Mouse (Mus musculus) intestine, embryonic 16.5 days (tissue): Measurements from ENCODE around the gene Mical3. TPM values are rescaled to one million over a fixed set of nuclear protein-coding genes. Genes with fewer than 3 reads are reported as not detected.

Experiments used
- ATAC-seq: fragments of 200-750 bp; cut with Nextera tagmentation; 2 replicates; pipeline ENCODE4 v1.8.0; 2017; ENCODE audit warnings: moderate TSS enrichment, moderate library complexity
- H3K27ac ChIP-seq: fragments of 300-500 bp; sonication (generic); 2 replicates; pipeline ENCODE4 v1.5.1; 2014; ENCODE audit warnings: mild to moderate bottlenecking, low read length
- H3K27me3 ChIP-seq: fragments of 300-500 bp; sonication (generic); replicated peaks from 2 replicates; pipeline ENCODE4 v1.6.1; 2014; ENCODE audit warnings: low read length, control low read depth, mixed read lengths; ENCODE audit not compliant: control insufficient read depth, insufficient read depth
- H3K36me3 ChIP-seq: fragments of 300-500 bp; sonication (generic); 2 replicates; pipeline ENCODE4 v1.6.1; 2014; ENCODE audit warnings: low read length, control low read depth; ENCODE audit not compliant: control insufficient read depth, insufficient read depth
- H3K4me1 ChIP-seq: fragments of 300-500 bp; sonication (generic); 2 replicates; pipeline ENCODE4 v1.6.1; 2014; ENCODE audit warnings: low read length, control low read depth, mixed read lengths; ENCODE audit not compliant: control insufficient read depth, insufficient read depth
- H3K4me2 ChIP-seq: fragments of 300-500 bp; sonication (generic); 2 replicates; pipeline ENCODE4 v1.6.1; 2014; ENCODE audit warnings: low read depth, low read length, control low read depth
- H3K4me3 ChIP-seq: fragments of 300-500 bp; sonication (generic); 2 replicates; pipeline ENCODE4 v1.5.1; 2014; ENCODE audit warnings: mild to moderate bottlenecking, low read length
- H3K9ac ChIP-seq: fragments of 300-500 bp; sonication (generic); 2 replicates; pipeline ENCODE4 v1.6.1; 2014; ENCODE audit warnings: low read depth, low read length
- H3K9me3 ChIP-seq: fragments of 300-500 bp; sonication (generic); 2 replicates; pipeline ENCODE4 v1.6.1; 2016; ENCODE audit warnings: low read length, control low read depth; ENCODE audit not compliant: control insufficient read depth
- WGBS: fragments of 180-500 bp; shearing (Covaris S2); extraction: QIAGEN DNeasy Blood & Tissue Kit; methylation state at CpG from one replicate; pipeline ENCODE4 v1.1.7; 2014; 5-methylcytosine and 5-hydroxymethylcytosine counted together
- polyA plus RNA-seq: library from polyadenylated mRNA; unstranded; fragments of >200 nt; fragmentation: Nextera tagmentation; extraction: Ambion mirVana; gene quantifications from 2 replicates; pipeline ENCODE4 v1.2.1, GENCODE M21; 2015

Gene Mical3
- polyA plus RNA-seq, 1 experiment from 2014 or later, result 5.5 TPM

GRCm38 (mm10) chr6:120981537-120981936 lies 149.3 kb downstream of the Mical3 start:
- Histone ChIP-seq H3K4me2 (no peak overlapping the region), H3K27me3 (no peaks in the 10 kb centered on the region), H3K36me3 (peaks cover 2% of the 10 kb centered on the region; the same call in 1 of the 2 replicates), H3K9me3 (no peaks in the 10 kb centered on the region), H3K9ac (no peak overlapping the region), H3K4me3 (no peak overlapping the region), H3K27ac (no peak overlapping the region), H3K4me1 (peaks cover 15% of the 10 kb centered on the region)
- whole genome bisulfite sequencing, result 60% methylated on average over 6 of the region's 6 CpGs
- ATAC-seq, result 0 out of 2 replicates have a peak, but pooled peaks have one; percentile 19

DNA sequence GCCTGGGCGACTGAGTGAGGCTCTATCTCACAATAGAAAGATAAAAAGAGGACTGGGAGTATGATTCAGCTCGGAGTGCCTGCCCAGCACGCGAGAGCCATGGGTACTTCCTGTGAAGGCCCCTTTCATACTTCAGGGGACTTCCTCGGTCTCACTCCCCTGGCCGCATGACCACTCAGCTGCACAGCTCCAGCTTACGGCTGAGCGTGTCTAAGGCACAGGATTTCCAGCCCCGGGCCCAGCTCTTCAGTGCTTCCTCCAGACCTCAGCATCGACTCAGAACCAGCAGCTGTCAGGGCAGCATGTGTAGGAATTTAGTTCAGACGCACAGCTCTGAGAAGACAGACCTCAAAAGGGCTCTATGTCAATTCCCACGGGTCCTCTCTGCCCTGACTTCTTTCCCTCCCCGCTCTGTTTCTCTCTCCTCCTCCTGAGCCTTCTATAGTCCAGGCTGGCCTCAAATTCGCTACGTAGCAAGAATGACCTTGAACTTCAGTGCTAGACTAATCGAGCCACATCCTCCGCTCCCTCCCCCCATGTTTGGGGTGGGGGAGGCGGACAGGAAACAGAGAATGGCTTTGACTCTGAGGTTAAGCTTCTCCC lies 152.7 kb downstream of the Mical3 start:
- ATAC-seq, result peak; percentile 58
- WGBS, result 30% methylated on average over 18 of the region's 18 CpGs
- no peaks in the 10 kb centered on the region for H3K27me3 ChIP-seq
- H3K4me3 ChIP-seq, result no peak overlapping the region
- H3K27ac ChIP-seq, result peak overlapping the region; percentile 23
- H3K4me2 ChIP-seq, result no peak overlapping the region
- no peaks in the 10 kb centered on the region for H3K9me3 ChIP-seq
- H3K36me3 ChIP-seq, result peaks cover 2% of the 10 kb centered on the region; the same call in 1 of the 2 replicates
- 0 out of 2 replicates have a peak overlapping the region, but pooled peaks have one; percentile 25 for H3K9ac ChIP-seq
- H3K4me1 ChIP-seq, result peaks cover 15% of the 10 kb centered on the region

DNA sequence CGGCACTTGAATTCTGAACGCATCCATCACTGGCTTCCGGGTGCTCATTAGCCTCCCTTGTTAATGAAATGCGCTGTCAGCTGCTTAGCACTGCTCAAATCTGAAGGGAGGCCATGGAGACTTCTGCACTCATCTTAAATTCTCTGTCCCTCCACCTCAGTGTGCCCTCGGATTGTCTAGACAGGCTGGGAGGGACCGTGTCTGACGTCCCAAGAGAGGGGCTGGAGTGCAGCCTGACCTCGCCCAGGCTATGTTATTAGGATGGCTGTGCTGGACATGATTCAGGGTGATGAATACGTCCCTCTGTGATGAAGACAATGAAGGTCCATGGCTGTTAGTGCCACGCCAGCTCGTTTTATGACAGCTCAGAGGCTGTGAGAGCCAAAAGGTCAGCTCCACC lies 153.8 kb downstream of the Mical3 start:
- H3K9me3 ChIP-seq, result no peaks in the 10 kb centered on the region
- H3K4me2 ChIP-seq, result no peak overlapping the region
- H3K27me3 ChIP-seq, result no peaks in the 10 kb centered on the region
- peaks cover 15% of the 10 kb centered on the region for H3K4me1 ChIP-seq
- H3K36me3 ChIP-seq, result peaks cover 2% of the 10 kb centered on the region; the same call in 1 of the 2 replicates
- ATAC-seq, result 0 out of 2 replicates have a peak, but pooled peaks have one; percentile 15
- no peak overlapping the region for H3K4me3 ChIP-seq
- H3K9ac ChIP-seq, result no peak overlapping the region
- 59% methylated on average over 11 of the region's 11 CpGs for WGBS
- no peak overlapping the region for H3K27ac ChIP-seq

DNA sequence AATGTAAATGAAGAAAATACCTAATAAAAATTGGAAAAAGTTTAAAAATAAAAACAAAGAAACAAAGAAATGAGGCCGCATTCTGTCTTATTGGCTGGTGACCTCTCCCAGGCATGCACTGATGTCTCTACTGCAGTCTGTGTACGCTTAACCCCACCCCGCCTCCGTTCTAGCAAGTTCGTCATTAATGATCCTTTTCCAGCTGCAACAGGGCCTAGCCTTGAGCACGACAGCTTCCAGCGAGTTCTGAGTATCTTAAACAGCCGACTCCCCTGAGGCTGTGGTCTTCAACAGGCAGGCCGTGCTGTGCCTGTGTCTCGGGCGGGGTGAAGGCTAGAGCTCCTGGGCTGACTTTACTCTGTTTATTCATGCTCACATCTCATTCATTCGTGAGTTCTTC lies 154.7 kb downstream of the Mical3 start:
- Histone ChIP-seq H3K27me3 (no peaks in the 10 kb centered on the region), H3K9ac (no peak overlapping the region), H3K27ac (no peak overlapping the region), H3K4me1 (peaks cover 15% of the 10 kb centered on the region), H3K36me3 (peaks cover under 1% of the 10 kb centered on the region; the same call in 1 of the 2 replicates), H3K4me3 (no peak overlapping the region), H3K4me2 (no peak overlapping the region), H3K9me3 (no peaks in the 10 kb centered on the region)
- 61% methylated on average over 12 of the region's 12 CpGs for WGBS
- ATAC-seq, result no peak

DNA sequence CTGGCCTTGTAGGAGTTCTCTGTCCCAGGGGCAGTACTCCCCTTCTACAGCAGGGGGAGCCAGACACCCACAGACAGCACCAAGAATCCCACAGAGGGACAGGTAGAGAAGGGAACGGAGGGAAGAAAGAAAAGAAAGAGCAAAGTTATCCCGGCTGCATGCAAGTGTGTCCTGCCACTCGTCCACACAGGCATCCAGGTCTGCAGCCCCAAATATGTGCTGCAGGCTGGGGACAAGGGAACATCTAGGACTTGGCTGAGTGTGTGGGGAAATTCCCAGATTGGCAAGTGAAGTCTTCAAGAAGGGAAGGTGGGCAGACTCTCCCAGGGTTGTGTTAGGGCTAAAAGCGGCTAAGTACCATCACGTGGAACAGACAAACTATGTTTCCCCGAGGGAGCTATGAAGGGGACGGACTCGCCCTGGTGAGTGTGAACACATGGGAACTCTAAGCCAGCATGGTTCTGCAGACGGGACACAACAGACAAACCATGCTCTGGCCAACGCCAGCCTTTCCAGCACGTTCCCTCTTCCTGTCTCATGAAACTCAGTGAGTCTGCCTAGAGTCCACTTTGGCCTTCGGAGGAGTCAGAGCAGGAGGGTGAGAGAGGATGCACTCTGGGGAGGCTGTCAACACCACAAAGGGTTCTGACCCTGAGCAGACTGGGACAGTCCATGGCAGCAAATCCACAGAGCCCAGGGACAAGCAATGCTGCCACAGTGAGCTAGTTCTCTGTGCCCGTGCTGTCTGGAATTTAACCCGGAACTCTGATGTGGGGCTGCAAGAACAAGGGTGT lies 158.8 kb downstream of the Mical3 start:
- Histone ChIP-seq H3K36me3 (no peaks in the 10 kb centered on the region), H3K4me1 (0 out of 2 replicates have a peak, but pooled peaks cover 1% of the 10 kb centered on the region), H3K9me3 (no peaks in the 10 kb centered on the region), H3K27me3 (no peaks in the 10 kb centered on the region), H3K4me2 (no peak overlapping the region), H3K27ac (no peak overlapping the region), H3K9ac (no peak overlapping the region), H3K4me3 (no peak overlapping the region)
- ATAC-seq, result peak; percentile 75
- 63% methylated on average over 14 of the region's 14 CpGs for WGBS

DNA sequence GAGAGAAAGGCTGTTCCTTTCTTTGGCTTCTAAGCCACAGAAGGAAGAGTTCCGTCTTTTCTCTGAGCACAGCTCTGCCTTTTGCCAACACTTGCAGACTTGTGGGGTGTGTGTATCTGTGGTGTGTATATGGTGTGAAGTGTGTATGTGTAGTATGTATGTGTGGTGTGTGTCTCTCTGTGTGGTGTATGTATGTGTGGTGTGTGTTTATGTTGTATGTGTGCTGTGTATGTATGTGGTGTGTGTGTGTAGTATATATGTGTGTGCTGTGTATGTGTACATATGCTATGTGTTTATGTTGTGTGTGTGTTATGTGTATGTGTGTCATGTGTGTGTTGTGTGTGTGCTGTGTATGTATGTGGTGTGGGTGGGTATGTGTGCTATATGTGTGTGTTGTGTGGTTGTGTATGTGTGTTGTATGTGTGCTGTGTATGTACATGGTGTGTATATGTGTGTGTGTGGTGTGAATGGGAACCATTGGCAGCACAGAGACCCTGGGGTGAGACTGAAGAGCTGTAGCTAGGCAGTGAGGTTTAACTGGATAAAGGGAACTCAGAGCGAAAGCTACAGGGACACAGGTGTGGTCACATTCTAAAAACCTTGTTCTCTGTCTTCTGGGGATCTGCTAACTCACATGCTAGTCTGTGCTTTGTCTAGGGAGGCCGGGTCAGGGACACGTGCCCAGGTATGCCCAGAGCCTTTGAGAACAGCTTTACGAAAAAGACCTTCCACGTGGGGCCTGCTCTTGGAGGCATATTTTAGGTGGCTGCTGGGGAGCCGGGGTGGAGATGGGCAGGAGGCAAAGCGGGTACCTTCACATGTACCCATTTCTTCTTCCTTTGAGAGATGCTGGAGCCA lies 159.6 kb downstream of the Mical3 start:
- H3K9me3 ChIP-seq, result no peaks in the 10 kb centered on the region
- H3K4me2 ChIP-seq, result no peak overlapping the region
- ATAC-seq, result peak; percentile 9; the same call in 1 of the 2 replicates
- H3K27me3 ChIP-seq, result no peaks in the 10 kb centered on the region
- no peaks in the 10 kb centered on the region for H3K4me1 ChIP-seq
- no peak overlapping the region for H3K9ac ChIP-seq
- H3K4me3 ChIP-seq, result no peak overlapping the region
- WGBS, result 68% methylated on average over 8 of the region's 8 CpGs
- H3K27ac ChIP-seq, result no peak overlapping the region
- H3K36me3 ChIP-seq, result no peaks in the 10 kb centered on the region

- H3K9me3 ChIP-seq, result no peaks in the 10 kb centered on the region
- H3K36me3 ChIP-seq, result no peaks in the 10 kb centered on the region
- no peak overlapping the region for H3K4me2 ChIP-seq
- no peak overlapping the region for H3K9ac ChIP-seq
- H3K27me3 ChIP-seq, result no peaks in the 10 kb centered on the region
- H3K4me1 ChIP-seq, result no peaks in the 10 kb centered on the region
- no peak overlapping the region for H3K27ac ChIP-seq
- no peak for ATAC-seq
- 57% methylated on average over 13 of the region's 13 CpGs for WGBS
- H3K4me3 ChIP-seq, result no peak overlapping the region
These were observed 165.0 kb downstream of the Mical3 start for GRCm38 (mm10) chr6:120965814-120966213.

DNA sequence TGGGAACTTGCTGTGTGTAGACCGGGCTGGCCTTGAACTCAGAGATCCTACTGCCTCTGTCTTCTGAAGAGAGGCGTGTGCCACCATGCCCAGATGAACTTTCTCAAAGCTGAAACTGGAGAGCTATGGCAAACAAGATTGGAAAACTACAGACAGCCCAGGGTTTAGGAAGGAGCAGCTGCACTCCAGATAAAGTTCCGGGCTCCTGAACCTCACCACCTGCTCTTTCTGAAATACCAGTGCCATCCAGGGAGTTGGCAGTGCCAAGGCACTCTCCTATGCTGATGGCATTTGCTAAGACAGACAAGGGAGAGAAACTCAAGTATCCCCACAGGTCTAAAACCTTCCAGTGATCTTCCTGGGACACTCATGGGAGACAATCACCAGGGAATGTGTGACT lies 166.6 kb downstream of the Mical3 start:
- H3K4me1 ChIP-seq, result no peaks in the 10 kb centered on the region
- peaks cover 2% of the 10 kb centered on the region; the same call in 1 of the 2 replicates for H3K36me3 ChIP-seq
- H3K27ac ChIP-seq, result no peak overlapping the region
- H3K9ac ChIP-seq, result no peak overlapping the region
- no peaks in the 10 kb centered on the region for H3K9me3 ChIP-seq
- H3K4me3 ChIP-seq, result no peak overlapping the region
- H3K27me3 ChIP-seq, result no peaks in the 10 kb centered on the region
- ATAC-seq, result no peak
- WGBS, result 91% methylated on average over 3 of the region's 3 CpGs
- H3K4me2 ChIP-seq, result no peak overlapping the region
